Mouse (Mus musculus): ENCODE results near the gene Mybl2. TPM values are rescaled to one million over a fixed set of nuclear protein-coding genes. Genes with fewer than 3 reads are reported as not detected.

Gene Mybl2
- polyA plus RNA-seq, 1 experiment from 2014 or later: 25.9 TPM

GRCm38 (mm10) chr2:163062119-163062508 is 7.6 kb downstream of the Mybl2 start:
- no peak for ATAC-seq (ENCODE audit: low FRiP score, low TSS enrichment)
- peaks cover 22% of the 10 kb centered on the region for H3K36me3 ChIP-seq (ENCODE audit: control insufficient read depth, insufficient read depth, low read length)
- 67% methylated on average over 6 of the region's 6 CpGs for WGBS

GRCm38 (mm10) chr2:163066326-163066725 is 11.8 kb downstream of the Mybl2 start:
- ATAC-seq (ENCODE audit: low FRiP score, low TSS enrichment): no peak
- no peaks in the 10 kb centered on the region for H3K4me1 ChIP-seq (ENCODE audit: control insufficient read depth, insufficient read depth, low read length)
- no peak overlapping the region for H3K4me2 ChIP-seq (replicated peaks; ENCODE audit: low read depth, low read length)
- no peaks in the 10 kb centered on the region for H3K27me3 ChIP-seq (ENCODE audit: control insufficient read depth, insufficient read depth, low read length)
- no peak overlapping the region for H3K27ac ChIP-seq (ENCODE audit: low read depth, low read length)
- peaks cover 38% of the 10 kb centered on the region; the same call in 1 of the 2 replicates for H3K36me3 ChIP-seq (ENCODE audit: control insufficient read depth, insufficient read depth, low read length)
- WGBS: 91% methylated on average over 6 of the region's 6 CpGs
- no peaks in the 10 kb centered on the region for H3K9me3 ChIP-seq (ENCODE audit: control insufficient read depth, low read length)
- no peak overlapping the region for H3K4me3 ChIP-seq (ENCODE audit: low read length)
- no peak overlapping the region for H3K9ac ChIP-seq (ENCODE audit: low read depth, low read length)

More at GRCm38 (mm10) chr2:163062119-163062508, 7.6 kb downstream of the Mybl2 start:
- no peaks in the 10 kb centered on the region for H3K27me3 ChIP-seq (ENCODE audit: control insufficient read depth, insufficient read depth, low read length)
- H3K9me3 ChIP-seq (ENCODE audit: control insufficient read depth, low read length): no peaks in the 10 kb centered on the region
- no peaks in the 10 kb centered on the region for H3K4me1 ChIP-seq (ENCODE audit: control insufficient read depth, insufficient read depth, low read length)
- H3K4me3 ChIP-seq (ENCODE audit: low read length): no peak overlapping the region
- no peak overlapping the region for H3K27ac ChIP-seq (ENCODE audit: low read depth, low read length)
- H3K9ac ChIP-seq (ENCODE audit: low read depth, low read length): no peak overlapping the region
- no peak overlapping the region for H3K4me2 ChIP-seq (replicated peaks; ENCODE audit: low read depth, low read length)

- Histone ChIP-seq H3K9ac (ENCODE audit: low read depth, low read length) (no peak overlapping the region), H3K27ac (ENCODE audit: low read depth, low read length) (no peak overlapping the region), H3K4me2 (replicated peaks; ENCODE audit: low read depth, low read length) (no peak overlapping the region), H3K36me3 (ENCODE audit: control insufficient read depth, insufficient read depth, low read length) (peaks cover 38% of the 10 kb centered on the region; the same call in 1 of the 2 replicates), H3K9me3 (ENCODE audit: control insufficient read depth, low read length) (no peaks in the 10 kb centered on the region), H3K4me3 (ENCODE audit: low read length) (no peak overlapping the region), H3K4me1 (ENCODE audit: control insufficient read depth, insufficient read depth, low read length) (no peaks in the 10 kb centered on the region), H3K27me3 (ENCODE audit: control insufficient read depth, insufficient read depth, low read length) (no peaks in the 10 kb centered on the region)
- 94% methylated on average over 1 of the region's 1 CpGs for WGBS
- no peak for ATAC-seq (ENCODE audit: low FRiP score, low TSS enrichment)
Measured at GRCm38 (mm10) chr2:163067233-163067632, 12.7 kb downstream of the Mybl2 start.

GRCm38 (mm10) chr2:163070213-163070612 is 15.7 kb downstream of the Mybl2 start:
- Histone ChIP-seq H3K36me3 (ENCODE audit: control insufficient read depth, insufficient read depth, low read length) (peaks cover 45% of the 10 kb centered on the region), H3K4me3 (ENCODE audit: low read length) (no peak overlapping the region), H3K9me3 (ENCODE audit: control insufficient read depth, low read length) (no peaks in the 10 kb centered on the region), H3K4me2 (replicated peaks; ENCODE audit: low read depth, low read length) (no peak overlapping the region), H3K27ac (ENCODE audit: low read depth, low read length) (no peak overlapping the region), H3K4me1 (ENCODE audit: control insufficient read depth, insufficient read depth, low read length) (no peaks in the 10 kb centered on the region), H3K27me3 (ENCODE audit: control insufficient read depth, insufficient read depth, low read length) (no peaks in the 10 kb centered on the region), H3K9ac (ENCODE audit: low read depth, low read length) (no peak overlapping the region)
- no peak for ATAC-seq (ENCODE audit: low FRiP score, low TSS enrichment)
- WGBS: 84% methylated on average over 3 of the region's 3 CpGs

- no peak overlapping the region for H3K4me3 ChIP-seq (ENCODE audit: low read length)
- H3K4me1 ChIP-seq (ENCODE audit: control insufficient read depth, insufficient read depth, low read length): no peaks in the 10 kb centered on the region
- peaks cover 48% of the 10 kb centered on the region for H3K36me3 ChIP-seq (ENCODE audit: control insufficient read depth, insufficient read depth, low read length)
- H3K4me2 ChIP-seq (replicated peaks; ENCODE audit: low read depth, low read length): no peak overlapping the region
- 75% methylated on average over 3 of the region's 3 CpGs for WGBS
- no peaks in the 10 kb centered on the region for H3K9me3 ChIP-seq (ENCODE audit: control insufficient read depth, low read length)
- ATAC-seq (ENCODE audit: low FRiP score, low TSS enrichment): no peak
- no peaks in the 10 kb centered on the region for H3K27me3 ChIP-seq (ENCODE audit: control insufficient read depth, insufficient read depth, low read length)
- H3K27ac ChIP-seq (ENCODE audit: low read depth, low read length): no peak overlapping the region
- no peak overlapping the region for H3K9ac ChIP-seq (ENCODE audit: low read depth, low read length)
Measured at GRCm38 (mm10) chr2:163071590-163071989, 17.1 kb downstream of the Mybl2 start.

- Histone ChIP-seq H3K27ac (ENCODE audit: low read depth, low read length) (no peak overlapping the region), H3K36me3 (ENCODE audit: control insufficient read depth, insufficient read depth, low read length) (peaks cover 52% of the 10 kb centered on the region)
Measured at GRCm38 (mm10) chr2:163073023-163073757, 18.7 kb downstream of the Mybl2 start.

GRCm38 (mm10) chr2:163074006-163074405 is 19.5 kb downstream of the Mybl2 start:
- no peak overlapping the region for H3K4me3 ChIP-seq (ENCODE audit: low read length)
- 80% methylated on average over 7 of the region's 7 CpGs for WGBS
- peaks cover 44% of the 10 kb centered on the region for H3K36me3 ChIP-seq (ENCODE audit: control insufficient read depth, insufficient read depth, low read length)
- H3K4me1 ChIP-seq (ENCODE audit: control insufficient read depth, insufficient read depth, low read length): no peaks in the 10 kb centered on the region
- no peak overlapping the region for H3K4me2 ChIP-seq (replicated peaks; ENCODE audit: low read depth, low read length)
- no peaks in the 10 kb centered on the region for H3K9me3 ChIP-seq (ENCODE audit: control insufficient read depth, low read length)
- H3K27me3 ChIP-seq (ENCODE audit: control insufficient read depth, insufficient read depth, low read length): no peaks in the 10 kb centered on the region
- no peak overlapping the region for H3K9ac ChIP-seq (ENCODE audit: low read depth, low read length)
- ATAC-seq (ENCODE audit: low FRiP score, low TSS enrichment): no peak
- H3K27ac ChIP-seq (ENCODE audit: low read depth, low read length): no peak overlapping the region

More at GRCm38 (mm10) chr2:163073023-163073757, 18.7 kb downstream of the Mybl2 start:
- H3K27me3 ChIP-seq (ENCODE audit: control insufficient read depth, insufficient read depth, low read length): no peaks in the 10 kb centered on the region
- H3K4me3 ChIP-seq (ENCODE audit: low read length): no peak overlapping the region
- 85% methylated on average over 9 of the region's 9 CpGs for WGBS
- H3K9me3 ChIP-seq (ENCODE audit: control insufficient read depth, low read length): no peaks in the 10 kb centered on the region
- ATAC-seq (ENCODE audit: low FRiP score, low TSS enrichment): no peak
- no peak overlapping the region for H3K9ac ChIP-seq (ENCODE audit: low read depth, low read length)
- H3K4me1 ChIP-seq (ENCODE audit: control insufficient read depth, insufficient read depth, low read length): no peaks in the 10 kb centered on the region
- H3K4me2 ChIP-seq (replicated peaks; ENCODE audit: low read depth, low read length): no peak overlapping the region

GRCm38 (mm10) chr2:163074808-163075207 is 20.3 kb downstream of the Mybl2 start:
- no peak overlapping the region for H3K27ac ChIP-seq (ENCODE audit: low read depth, low read length)
- H3K9ac ChIP-seq (ENCODE audit: low read depth, low read length): no peak overlapping the region
- peaks cover 44% of the 10 kb centered on the region for H3K36me3 ChIP-seq (ENCODE audit: control insufficient read depth, insufficient read depth, low read length)
- 94% methylated on average over 12 of the region's 12 CpGs for WGBS
- H3K4me2 ChIP-seq (replicated peaks; ENCODE audit: low read depth, low read length): no peak overlapping the region
- ATAC-seq (ENCODE audit: low FRiP score, low TSS enrichment): no peak
- H3K27me3 ChIP-seq (ENCODE audit: control insufficient read depth, insufficient read depth, low read length): no peaks in the 10 kb centered on the region
- H3K4me1 ChIP-seq (ENCODE audit: control insufficient read depth, insufficient read depth, low read length): no peaks in the 10 kb centered on the region
- H3K4me3 ChIP-seq (ENCODE audit: low read length): no peak overlapping the region
- H3K9me3 ChIP-seq (ENCODE audit: control insufficient read depth, low read length): no peaks in the 10 kb centered on the region

GRCm38 (mm10) chr2:163075234-163075633 is 20.7 kb downstream of the Mybl2 start:
- Histone ChIP-seq H3K9ac (ENCODE audit: low read depth, low read length) (no peak overlapping the region), H3K27ac (ENCODE audit: low read depth, low read length) (no peak overlapping the region), H3K9me3 (ENCODE audit: control insufficient read depth, low read length) (no peaks in the 10 kb centered on the region), H3K4me1 (ENCODE audit: control insufficient read depth, insufficient read depth, low read length) (no peaks in the 10 kb centered on the region), H3K36me3 (ENCODE audit: control insufficient read depth, insufficient read depth, low read length) (peaks cover 44% of the 10 kb centered on the region), H3K27me3 (ENCODE audit: control insufficient read depth, insufficient read depth, low read length) (no peaks in the 10 kb centered on the region), H3K4me2 (replicated peaks; ENCODE audit: low read depth, low read length) (no peak overlapping the region), H3K4me3 (ENCODE audit: low read length) (no peak overlapping the region)
- WGBS: 89% methylated on average over 3 of the region's 3 CpGs
- no peak for ATAC-seq (ENCODE audit: low FRiP score, low TSS enrichment)
